Mouse (Mus musculus) naive thymus-derived CD4-positive, alpha-beta T cell, adult 2 months (primary cell): ENCODE data around the gene Kat6b.
A peak's percentile ranks its signal among the peaks of the same experiment; 100 is the strongest.
"Not testable (repeated sequence)": the region's sequence is repeated elsewhere in the genome, so short reads cannot be mapped to it uniquely, and the experiment has no call there.

Source experiments
- DNase-seq: peaks from one replicate; pipeline ENCODE4 v3.0.0-alpha.2; 2011; ENCODE audit warnings: low read depth

The Kat6b gene

DNA sequence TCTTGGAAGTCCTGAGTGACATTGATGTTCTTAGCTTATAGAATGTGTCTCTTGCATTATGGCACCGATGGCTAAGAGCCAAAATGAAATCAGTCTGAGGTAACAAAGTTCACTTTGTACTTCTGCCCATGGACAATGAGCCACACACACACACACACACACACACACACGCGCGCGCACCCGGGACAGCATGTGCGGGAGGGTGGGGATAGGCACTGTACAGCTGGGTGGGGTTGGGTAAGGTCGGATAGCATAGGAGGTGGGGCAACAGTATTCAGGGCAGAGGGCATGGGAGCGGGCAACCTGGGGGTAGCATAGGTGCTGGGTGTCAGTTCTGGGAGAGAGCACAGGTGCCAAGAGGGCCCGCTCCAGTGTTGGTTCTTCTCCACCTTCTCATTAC is 3.5 kb downstream of the Kat6b start:
- DNase-seq: no peak

DNA sequence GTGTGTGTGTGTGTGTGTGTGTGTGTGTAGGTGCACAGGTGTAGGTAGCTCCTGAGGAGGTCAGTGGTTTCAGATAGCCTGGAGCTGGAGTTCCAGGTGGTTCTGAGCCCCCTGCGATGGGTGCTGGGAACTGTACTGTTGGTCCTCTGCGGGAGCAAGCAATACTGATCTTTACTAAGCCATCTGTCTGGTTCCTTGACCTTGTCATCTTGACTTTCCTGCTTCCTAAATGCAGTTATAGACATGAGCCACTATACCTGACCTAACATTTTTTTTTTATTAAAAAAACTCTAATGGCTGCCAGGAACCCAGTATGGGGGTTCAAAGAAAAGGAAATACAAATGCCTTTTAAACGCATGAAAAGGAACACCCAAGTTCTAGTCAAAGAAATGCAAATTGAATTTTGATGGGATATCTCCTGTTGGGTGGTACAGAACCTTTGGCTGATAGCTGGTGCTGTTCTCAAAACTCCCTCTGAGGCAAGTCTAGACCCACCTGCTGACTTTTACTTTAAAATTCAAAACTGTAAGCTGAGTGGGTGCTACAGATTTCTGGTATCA is 4.8 kb downstream of the Kat6b start:
- no peak for DNase-seq

DNA sequence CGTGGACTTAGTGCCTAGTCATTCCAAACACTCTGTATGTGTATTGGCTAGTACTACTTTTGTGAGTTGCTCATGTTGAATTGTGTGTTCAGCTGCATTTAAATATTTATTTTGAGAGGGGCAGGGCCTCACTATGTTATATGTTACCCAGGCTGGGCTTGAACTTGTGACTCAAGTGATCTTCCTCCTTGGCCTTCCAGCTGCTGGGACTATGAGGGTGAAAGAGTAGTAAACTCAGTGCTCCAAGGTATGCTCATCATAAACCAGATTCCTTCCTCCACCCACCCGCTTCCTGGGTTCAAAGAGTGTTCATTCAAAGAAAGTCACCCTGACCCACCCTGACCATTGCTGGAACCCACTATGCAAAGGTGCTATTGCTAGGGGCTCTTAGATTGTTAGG is 5.9 kb downstream of the Kat6b start:
- DNase-seq: not testable (repeated sequence)

DNA sequence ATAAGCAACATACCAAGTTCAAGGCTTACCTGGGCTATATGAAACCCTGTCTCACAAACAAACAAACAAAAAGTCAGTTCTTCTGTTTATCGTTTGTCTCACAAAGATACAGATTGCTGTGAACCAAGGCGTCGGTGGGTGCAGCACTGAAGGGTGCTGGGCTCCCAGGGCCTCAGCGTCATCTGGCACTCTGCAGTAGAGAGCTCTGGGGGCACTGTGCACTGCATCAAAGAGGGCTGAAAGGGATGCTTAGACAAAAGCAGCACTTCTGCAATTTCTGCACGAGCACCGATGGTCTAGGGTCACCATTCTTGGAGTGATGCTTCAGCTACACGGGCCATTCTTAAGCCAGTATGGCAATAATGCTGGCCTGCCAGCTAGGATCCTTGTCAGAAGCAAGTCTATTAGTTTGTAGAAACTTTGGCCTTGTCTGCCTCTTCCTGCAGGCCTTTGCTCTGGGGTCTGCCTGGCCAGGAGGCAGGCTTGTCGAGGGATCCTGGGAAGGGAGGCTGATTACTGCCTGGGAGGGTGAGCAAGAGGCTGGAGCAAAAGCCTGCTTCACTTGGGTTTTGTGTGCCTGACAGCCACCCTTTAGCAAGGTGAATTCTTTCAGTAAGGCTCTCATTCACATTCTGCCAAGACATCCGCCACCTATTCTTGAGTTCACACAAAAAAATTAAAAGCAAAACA is 7.3 kb downstream of the Kat6b start:
- not testable (repeated sequence) for DNase-seq

DNA sequence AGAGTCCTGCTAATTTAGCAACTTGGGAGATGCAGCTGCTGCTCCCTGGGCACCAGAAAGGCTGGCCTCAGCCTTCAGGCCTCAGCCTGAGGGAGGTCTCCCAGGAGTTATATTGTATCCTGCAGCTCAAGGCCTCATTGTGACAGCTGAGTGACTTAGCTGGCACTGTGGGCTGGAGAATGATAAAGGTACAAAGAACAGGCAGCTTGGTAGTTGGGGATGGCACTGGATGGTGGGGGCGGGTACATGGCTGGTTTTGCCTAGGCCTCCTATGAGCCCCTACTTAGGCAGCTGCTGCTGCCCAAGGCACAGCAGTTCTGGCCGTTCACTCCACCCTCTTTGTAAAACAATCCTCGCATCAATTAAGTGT is 7.9 kb downstream of the Kat6b start:
- DNase-seq: no peak

DNA sequence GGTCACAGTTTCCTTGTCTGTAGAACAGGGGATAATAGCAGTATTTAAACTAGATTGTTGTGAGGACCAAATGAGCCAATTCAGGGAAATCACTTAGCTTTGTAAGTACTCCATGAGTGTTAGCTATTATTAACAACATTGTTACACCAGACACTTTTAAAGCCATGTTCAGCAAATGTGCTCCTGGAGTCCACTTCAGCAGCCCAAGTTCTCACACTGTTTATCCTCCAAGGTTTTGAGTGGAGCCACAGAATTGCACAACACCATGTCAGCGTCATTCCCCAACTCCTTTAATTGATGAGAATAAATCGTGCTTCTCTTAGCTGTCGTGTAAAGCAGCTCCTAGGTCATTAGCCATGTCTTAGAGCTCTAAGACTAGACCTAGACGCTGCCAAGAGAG is 8.9 kb downstream of the Kat6b start:
- DNase-seq: no peak

DNA sequence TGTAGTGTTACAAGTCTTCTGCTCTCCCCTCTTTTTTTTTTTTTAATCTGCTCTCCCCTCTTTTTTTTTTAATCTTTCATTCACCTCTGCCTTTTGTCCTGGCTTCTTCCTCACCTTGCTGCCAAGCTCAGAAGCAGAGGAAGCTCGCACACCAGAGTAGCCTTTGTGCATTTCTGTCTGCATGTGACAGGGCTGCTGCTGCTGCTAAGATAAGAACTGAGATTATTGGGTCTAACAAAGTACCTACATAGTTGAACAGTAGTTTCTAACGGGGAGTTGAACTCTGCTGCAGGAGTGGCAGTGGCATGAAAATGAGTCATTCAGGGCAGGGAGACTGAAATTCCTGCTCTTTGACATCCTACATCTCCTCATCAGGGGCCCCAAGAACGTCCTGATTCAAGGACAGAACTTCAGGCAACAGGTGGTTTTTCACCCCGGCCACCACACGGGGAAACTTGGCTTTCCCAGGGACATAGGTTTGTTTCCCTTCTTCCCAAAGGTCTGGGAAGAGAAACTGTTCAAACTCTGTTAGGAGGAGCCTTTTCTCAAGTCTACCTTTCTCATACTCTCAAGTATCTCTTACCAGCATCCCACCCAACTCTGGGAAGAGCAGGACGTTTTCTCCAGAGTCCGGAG is 17.2 kb downstream of the Kat6b start:
- DNase-seq: peak; percentile 39

DNA sequence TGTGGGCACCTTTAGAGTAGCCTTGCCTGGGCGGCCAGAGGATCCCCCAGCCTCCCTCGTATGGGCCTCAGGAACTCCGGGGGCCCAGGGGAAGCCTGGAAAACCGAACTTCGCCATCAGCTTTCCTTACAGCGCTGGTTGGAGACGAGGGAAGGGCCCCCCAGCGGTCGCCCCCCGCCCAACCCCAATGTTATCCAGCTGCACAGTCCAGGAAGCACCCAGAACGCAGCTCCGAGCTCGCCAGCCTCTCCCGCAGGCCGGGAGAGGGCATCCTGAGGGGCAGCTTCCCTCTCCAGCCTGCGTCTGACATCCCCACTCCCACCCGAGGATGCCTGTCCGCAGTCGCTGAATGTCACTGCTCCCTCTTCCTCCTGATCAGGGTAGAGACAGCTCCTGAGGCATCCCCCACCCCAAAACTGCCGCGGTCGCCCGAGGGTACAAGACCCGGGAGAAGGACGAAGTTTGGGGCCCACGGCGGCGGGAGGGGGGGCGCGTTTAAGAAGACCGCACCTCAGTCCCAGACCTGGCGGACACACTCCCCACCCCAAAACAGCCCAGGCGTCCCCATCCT is 17.9 kb downstream of the Kat6b start:
- peak; percentile 58 for DNase-seq

DNA sequence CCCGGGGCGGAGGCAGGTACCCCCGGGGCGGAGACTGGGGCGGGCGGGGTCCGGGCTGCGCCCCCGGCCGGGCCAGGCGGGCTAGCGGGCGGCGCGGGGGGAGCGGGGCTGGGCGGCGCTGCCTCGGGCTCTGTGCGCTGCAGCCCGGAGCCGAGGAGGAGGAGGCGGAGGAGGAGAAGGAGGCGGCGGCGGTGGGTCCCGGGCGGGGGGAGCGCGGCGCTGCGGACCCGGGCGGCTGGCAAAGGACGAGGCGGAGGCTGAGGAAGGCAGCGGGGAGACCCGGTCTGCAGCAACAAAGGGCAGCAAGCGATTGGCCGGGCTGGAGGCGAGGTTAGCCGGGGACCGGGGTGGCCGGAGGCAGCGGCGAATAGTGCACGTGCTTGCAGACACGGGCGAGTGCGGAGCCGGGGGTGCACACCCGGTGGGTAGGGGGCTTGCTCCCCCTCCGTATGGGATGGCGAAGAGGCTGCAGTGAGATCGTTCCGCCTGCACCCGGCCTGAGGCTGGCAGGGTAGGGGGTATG is 18.5 kb downstream of the Kat6b start:
- DNase-seq: no peak

DNA sequence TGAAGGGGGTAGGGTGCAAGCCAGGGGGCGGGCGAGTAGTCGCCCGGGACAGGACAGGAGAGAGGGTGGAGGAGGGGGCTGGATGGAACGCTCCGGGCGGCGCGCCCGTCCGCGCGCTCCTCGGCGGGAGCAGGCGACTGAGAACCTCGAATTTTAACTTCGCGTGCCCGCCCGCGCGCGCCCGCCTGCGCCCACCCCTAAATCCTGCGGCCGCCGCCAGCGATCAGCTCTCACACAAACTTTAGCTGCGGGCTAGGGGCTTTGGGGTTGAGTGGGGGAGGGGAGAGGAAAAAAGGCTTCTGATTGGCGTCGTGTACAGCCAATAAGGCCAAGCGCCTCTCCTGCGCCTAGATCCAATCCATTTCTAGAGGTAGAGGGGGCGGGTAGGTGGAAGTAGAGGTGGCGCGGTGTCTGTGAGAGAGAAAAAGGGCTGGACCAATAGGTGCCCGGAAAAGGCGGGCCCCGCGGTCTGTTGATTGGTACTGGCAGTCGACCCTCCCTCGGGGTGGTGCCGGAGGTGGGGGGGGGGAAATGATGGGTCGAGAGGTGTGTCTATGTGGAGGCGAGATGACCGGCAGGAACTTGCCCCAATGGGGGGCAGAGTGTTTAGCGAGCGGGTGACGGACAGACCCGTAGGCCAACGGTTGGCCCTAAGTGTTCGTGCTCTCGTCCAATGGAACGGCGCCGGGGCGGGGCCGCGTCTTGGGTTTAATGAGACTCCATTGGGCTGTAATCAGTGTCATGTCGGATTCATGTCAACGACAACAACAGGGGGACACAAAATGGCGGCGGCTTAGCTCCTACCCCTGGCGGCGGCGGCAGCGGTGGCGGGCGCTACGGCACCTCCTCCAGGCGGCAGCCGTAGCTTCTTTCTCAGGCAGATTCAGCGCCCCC is 19.2 kb downstream of the Kat6b start:
- peak; percentile 100 for DNase-seq

DNA sequence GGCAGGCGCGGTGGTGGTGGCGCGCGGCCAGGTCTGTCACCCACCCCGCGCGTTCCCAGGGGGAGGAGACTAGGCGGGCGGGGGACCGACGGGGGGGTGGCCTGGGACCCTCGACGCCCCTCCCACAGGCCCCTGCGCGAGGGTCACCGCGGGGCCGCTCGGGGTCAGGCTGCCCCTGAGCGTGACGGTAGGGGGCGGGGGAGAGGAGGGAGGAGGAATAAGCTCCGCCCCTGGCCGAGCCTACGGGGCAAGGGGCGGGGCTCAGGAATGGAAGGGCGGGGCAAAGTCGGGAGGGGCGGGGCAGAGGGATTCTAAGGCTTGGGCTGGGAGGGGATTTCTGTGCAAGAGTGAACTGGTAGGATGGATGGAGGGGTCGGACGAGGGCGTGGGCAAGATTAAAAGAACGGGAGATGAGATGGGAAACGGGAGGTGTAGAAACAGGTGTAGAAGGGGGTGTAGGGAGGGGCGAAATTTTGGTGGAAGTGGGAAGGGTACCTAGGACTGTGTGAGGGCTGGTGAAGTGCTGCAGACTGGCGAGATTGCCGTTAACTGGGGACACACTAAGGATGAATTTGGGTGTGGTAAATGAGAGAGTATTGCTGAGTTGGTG is 19.9 kb downstream of the Kat6b start:
- peak; percentile 91 for DNase-seq

DNA sequence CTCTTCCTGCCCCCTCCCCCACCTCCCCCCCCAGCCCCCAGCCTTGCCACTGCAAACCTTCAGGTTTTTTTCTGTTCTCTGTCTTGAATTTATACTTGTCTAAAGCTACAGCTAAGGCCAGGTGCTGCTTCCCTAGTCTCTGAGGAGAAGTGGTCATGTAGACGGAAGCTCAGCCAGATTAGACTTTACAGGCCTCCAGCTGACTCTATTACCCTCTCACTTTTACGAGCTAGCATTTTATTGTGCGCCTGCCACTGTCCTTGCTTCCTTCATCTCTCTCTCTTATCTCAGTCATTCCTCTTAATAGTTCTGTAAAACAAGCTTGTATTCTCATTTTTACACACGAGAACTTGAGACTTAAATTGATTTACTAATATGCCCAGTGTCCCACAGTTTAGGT is 23.8 kb downstream of the Kat6b start:
- no peak for DNase-seq

DNA sequence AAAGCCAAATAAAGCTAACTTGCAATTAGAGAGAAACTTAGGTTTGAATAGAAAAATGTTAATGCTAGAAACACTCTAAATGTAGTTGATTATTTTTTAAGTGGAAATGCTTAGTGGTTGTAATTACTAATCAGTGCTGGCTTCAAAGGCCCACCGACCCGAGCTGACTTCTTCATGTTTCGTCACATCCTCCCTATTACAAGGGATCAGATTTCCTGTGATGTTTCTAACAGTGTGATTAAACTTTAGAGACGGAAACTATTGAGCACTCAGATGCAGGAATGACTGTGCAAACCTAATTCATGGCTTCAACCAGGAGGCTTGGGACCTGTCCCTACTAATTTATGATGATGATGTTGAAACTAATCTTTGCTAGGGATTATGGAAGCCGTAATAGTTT is 25.8 kb downstream of the Kat6b start:
- DNase-seq: peak; percentile 27

DNA sequence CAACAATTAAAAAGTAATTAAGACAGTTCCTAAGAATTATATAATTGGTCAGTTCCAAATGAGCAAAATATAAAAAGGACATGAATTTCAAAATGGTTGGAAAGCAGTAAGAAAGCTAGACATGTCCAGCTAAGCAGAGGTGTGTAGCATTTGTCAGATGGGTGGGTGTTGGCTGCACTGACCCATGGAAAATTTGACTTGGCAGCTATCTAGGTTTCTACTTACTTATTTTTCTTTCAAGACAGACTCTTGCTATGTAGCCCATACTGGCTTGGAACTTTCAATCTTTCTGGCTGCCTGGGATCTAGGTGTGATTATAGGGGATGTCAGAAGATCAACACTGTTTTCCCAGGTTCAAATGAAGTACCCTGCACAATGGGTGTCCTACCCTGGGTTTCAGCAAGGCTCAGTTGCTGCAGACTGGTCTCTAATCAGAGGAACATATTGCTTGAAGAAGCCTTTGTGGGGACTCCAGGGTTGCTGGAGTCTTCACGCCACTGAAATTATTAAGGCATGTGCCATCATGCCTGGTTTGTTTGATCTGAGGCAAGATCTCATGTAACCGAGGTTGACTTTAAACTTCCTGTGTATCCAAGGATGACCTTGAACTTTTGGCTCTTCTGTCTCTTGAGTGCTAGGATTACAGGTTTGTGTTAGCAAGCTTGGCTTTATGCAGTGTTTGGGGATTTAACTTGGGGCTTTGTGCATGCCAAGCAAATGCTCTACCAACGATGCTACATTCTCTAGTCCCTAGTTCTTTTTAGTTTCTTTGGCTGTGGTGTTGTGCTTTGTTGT is 28.1 kb downstream of the Kat6b start:
- DNase-seq: no peak

DNA sequence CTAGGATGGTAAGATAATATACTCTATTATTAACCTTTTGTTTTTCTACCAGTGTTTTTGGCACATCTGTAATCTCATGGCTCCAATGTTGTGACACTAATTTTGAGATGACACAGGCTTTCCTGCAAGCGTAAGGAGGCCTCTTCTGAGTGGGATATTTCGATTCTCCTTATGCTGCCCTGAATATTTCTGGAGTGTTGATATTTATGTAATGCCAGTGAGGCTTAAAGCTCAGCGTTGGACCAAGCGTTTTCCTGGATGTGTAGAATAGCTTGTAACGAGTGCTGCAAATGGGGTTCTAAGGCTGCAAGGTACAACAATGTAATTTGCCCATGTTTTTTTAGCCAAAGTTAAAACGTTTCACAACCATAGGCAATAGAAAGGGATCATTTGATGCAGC is 30.2 kb downstream of the Kat6b start:
- DNase-seq: no peak

DNA sequence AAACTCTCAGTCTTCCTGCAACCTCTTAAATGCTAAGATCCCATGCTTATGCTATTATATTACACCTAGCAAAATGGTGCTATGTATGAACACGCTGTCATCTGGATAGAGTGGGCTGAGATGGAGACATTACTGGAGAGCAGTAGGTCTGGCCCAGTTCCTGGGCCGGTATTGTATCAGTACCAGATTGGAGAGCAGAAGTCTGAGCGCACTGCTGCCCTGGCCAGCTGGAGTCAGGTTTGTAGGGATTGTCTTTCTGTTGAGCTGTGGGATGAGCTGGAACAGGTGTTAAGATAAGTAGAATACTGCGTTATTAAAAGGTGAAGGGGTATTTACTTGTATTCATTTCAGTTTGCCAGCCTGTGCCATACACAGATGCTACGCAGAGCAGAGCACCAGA is 34.3 kb downstream of the Kat6b start:
- DNase-seq: no peak

DNA sequence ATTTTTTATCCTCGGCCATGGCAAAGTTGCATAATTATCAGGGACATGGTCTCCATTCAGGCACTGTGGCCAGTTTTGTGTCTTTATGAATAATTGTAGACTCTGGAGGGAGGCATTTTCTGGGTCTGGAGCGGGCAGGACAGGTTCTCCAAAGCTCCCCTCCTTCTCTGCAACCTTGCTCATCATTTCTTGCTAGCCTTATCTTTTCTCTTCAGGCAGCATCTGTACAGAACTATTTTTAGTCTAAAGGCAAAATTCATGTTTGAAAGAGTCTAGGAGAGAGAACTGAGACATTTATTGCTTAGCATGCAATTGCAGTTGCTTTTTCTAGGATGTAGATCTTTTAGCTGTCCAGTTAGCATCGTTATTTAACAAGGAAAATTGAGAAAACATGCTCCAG is 38.1 kb downstream of the Kat6b start:
- no peak for DNase-seq

DNA sequence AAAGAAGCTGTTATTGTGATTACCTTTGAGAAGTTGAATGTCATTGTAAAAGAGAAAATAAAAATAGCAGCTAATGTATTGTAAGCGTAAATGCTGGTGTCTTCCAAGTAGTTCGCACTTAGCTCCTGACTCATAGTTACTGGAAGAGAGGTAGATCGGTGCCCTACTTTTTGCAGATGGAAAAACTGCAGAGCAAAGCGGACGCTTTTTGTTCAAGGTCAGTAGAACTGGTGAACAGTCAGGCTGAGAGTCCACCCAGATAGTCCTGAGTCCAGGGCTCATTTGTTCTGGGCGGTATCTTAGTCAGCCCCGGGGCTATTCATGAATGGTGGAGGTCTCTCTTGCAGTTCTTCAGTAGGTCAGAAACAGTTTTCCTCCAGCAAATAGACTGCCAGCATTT is 39.3 kb downstream of the Kat6b start:
- no peak for DNase-seq

DNA sequence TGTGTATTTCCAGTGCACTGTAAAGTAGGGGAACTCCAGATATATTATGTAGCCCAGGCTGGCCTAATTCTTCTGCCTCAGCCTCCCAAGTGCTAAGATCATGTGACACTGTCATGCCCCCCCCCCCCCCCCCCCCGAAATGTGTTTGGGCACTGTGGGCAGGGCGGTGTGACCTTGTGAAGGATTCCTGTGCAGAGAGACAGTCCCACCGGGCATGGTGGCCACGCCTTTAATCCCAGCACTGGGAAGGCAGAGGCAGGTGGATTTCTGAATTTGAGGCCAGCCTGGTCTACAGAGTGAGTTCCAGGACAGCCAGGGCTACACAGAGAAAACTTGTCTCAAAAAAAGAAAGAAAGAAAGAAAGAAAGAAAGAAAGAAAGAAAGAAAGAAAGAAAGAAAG is 40.3 kb downstream of the Kat6b start:
- not testable (repeated sequence) for DNase-seq

DNA sequence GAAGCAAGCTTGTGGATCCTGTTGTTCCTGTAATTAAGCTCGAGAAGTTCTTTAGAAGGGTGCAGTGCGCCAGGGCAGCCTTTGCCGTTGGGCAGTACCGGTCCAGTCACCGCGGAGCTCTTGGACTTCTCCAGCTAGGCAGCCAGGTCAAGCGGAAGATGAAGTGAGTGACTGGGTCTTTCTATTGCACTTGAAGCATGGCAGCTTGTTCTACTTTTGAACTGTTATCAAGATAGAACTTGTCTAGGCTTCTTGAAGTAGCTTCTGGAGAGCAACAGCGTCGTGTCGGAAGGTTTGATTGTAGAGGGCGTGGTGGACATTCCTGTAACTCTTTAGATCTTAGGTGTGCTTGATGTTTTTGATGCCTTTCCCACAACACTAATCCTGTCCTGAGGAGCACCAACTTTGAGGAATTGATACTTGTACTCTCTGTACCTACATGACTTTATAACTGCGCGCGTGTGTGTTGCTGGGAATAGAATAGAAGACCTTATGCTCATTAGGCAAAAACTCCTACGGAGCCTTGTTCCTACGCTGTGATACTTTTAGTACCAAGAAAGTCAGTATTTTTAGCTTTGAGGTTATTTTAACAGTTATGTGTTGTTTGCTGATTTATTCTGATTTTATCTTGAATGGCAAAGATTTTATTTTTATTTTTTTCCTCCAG is 41.2 kb downstream of the Kat6b start:
- DNase-seq: peak; percentile 23
